Comparison of ENCODE assay signal across 23 mouse cellular contexts in genomic region chr3:152669783-152670182, GRCm38 (mm10). TPM values are rescaled to one million over a fixed set of nuclear protein-coding genes. Genes with fewer than 3 reads are reported as not detected.
"Had no signal": no experiment of that assay in that cellular context is flagged by ENCODE, and none has a peak within 500 bp of the region (broad histone marks: within the 10 kb centered on the region; RNA-seq: fewer than 3 reads in every experiment).

No protein-coding gene starts in this region.

- H3K9me3 ChIP-seq: midbrain, embryonic 10.5 days; midbrain, embryonic 12.5 days; neural tube, embryonic 13.5 days; neural tube, embryonic 15.5 days had no signal

- H3K27ac ChIP-seq: liver, embryonic 14.5 days; midbrain, embryonic 10.5 days; midbrain, embryonic 12.5 days; neural tube, embryonic 13.5 days; neural tube, embryonic 15.5 days had no signal

- H3K4me3 ChIP-seq: midbrain, embryonic 10.5 days; midbrain, embryonic 12.5 days; myocyte; neural tube, embryonic 13.5 days; neural tube, embryonic 15.5 days had no signal

- H3K9ac ChIP-seq: liver, embryonic 14.5 days; midbrain, embryonic 12.5 days; neural tube, embryonic 13.5 days; neural tube, embryonic 15.5 days had no signal

- DNase-seq: lung, adult 2 months; lung, postnatal 14 days; lung, postnatal 36 days; midbrain, embryonic 14.5 days; retina, postnatal 1 day; right cerebral cortex, adult 18-20 months; right cerebral cortex, postnatal 25 days; right cerebral cortex, postnatal 4 days; spleen, adult 18-20 months; thymus, adult 18-20 months; thymus, postnatal 14 days; thymus, postnatal 36 days had no signal

- H3K4me2 ChIP-seq: midbrain, embryonic 12.5 days; neural tube, embryonic 13.5 days; neural tube, embryonic 15.5 days had no signal

- ATAC-seq: lung, postnatal 0 days; midbrain, embryonic 16.5 days had no signal

- H3K36me3 ChIP-seq: midbrain, embryonic 10.5 days; midbrain, embryonic 12.5 days; neural tube, embryonic 13.5 days; neural tube, embryonic 15.5 days had no signal

RNA-seq across cellular contexts. Expression of gene Ak5, which starts 1.6 kb away (rescaled TPM):
- total RNA-seq: megakaryocyte, adult 5-6 weeks; megakaryocyte-erythroid progenitor cell, adult 5-6 weeks had no signal
- polyA plus RNA-seq: small intestine, adult 2 months had no signal
